Mouse (Mus musculus) stomach, postnatal 0 days (tissue): Measurements from ENCODE around the gene Hist2h2bb. TPM values are rescaled to one million over a fixed set of nuclear protein-coding genes. Genes with fewer than 3 reads are reported as not detected.
A peak's percentile ranks its signal among the peaks of the same experiment; 100 is the strongest.
"Not testable (repeated sequence)": the region's sequence is repeated elsewhere in the genome, so short reads cannot be mapped to it uniquely, and the experiment has no call there.

Experiments
- ATAC-seq: fragments of 200-750 bp; cut with Nextera tagmentation; 2 replicates; pipeline ENCODE4 v1.8.0; 2017; ENCODE audit not compliant: low FRiP score, low TSS enrichment
- DNase-seq: peaks from one replicate; pipeline ENCODE4 v3.0.0-alpha.2; 2016; ENCODE audit warnings: low spot score
- H3K27ac ChIP-seq: fragments of 300-500 bp; sonication (generic); replicated peaks from 2 replicates; pipeline ENCODE4 v1.5.1; 2014; ENCODE audit warnings: mild to moderate bottlenecking, control low read depth
- H3K27me3 ChIP-seq: fragments of 300-500 bp; sonication (generic); 2 replicates; pipeline ENCODE4 v1.6.1; 2014; ENCODE audit warnings: low read length; ENCODE audit not compliant: control insufficient read depth, insufficient read depth
- H3K36me3 ChIP-seq: fragments of 300-500 bp; sonication (generic); 2 replicates; pipeline ENCODE4 v1.6.1; 2014; ENCODE audit warnings: low read length, mixed read lengths; ENCODE audit not compliant: control insufficient read depth, insufficient read depth
- H3K4me1 ChIP-seq: fragments of 300-500 bp; sonication (generic); replicated peaks from 2 replicates; pipeline ENCODE4 v1.6.1; 2014; ENCODE audit warnings: antibody characterized with exemption; ENCODE audit not compliant: control insufficient read depth, insufficient read depth
- H3K4me2 ChIP-seq: fragments of 300-500 bp; sonication (generic); replicated peaks from 2 replicates; pipeline ENCODE4 v1.6.1; 2014; ENCODE audit warnings: low read depth, mild to moderate bottlenecking, control low read depth, moderate library complexity
- H3K4me3 ChIP-seq: fragments of 300-500 bp; sonication (generic); 2 replicates; pipeline ENCODE4 v1.5.1; 2014; ENCODE audit warnings: low read depth, low read length, control low read depth
- H3K9ac ChIP-seq: fragments of 300-500 bp; sonication (generic); 2 replicates; pipeline ENCODE4 v1.6.1; 2014; ENCODE audit warnings: mild to moderate bottlenecking, low read length, control low read depth, mixed read lengths
- H3K9me3 ChIP-seq: fragments of 300-500 bp; sonication (generic); 2 replicates; pipeline ENCODE4 v1.6.1; 2016; ENCODE audit warnings: low read length; ENCODE audit not compliant: control insufficient read depth
- CTCF ChIP-seq: IDR thresholded peaks from 2 replicates; pipeline ENCODE4 v1.5.1; 2016; ENCODE audit warnings: antibody characterized with exemption, low read depth, mild to moderate bottlenecking, moderate library complexity
- EP300 ChIP-seq: optimal IDR thresholded peaks from 2 replicates; pipeline ENCODE3; 2016; ENCODE audit warnings: antibody characterized with exemption
- WGBS: fragments of 180-500 bp; shearing (Covaris S2); extraction: QIAGEN DNeasy Blood & Tissue Kit; methylation state at CpG from one replicate; pipeline ENCODE4 v1.1.7; 2014; 5-methylcytosine and 5-hydroxymethylcytosine counted together
- polyA plus RNA-seq: library from polyadenylated mRNA; unstranded; fragments of >200 nt; fragmentation: Nextera tagmentation; extraction: Ambion mirVana; gene quantifications from 2 replicates; pipeline ENCODE4 v1.2.1, GENCODE M21; 2015

Hist2h2bb gene
- 3.8 and 5.5 TPM in 2 replicates for polyA plus RNA-seq

GRCm38 (mm10) chr3:96269511-96270474, at the start of gene Hist2h2bb:
TSS of gene Hist2h2bb (plus strand) at chr3:96269752.
- TF ChIP-seq CTCF (no peak), EP300 (peak; percentile 25)

GRCm38 (mm10) chr3:96220131-96220764, 49.3 kb upstream of the Hist2h2bb start:
- H3K27ac ChIP-seq, result peak overlapping the region; percentile 97
- not testable (repeated sequence) for H3K27me3 ChIP-seq, H3K36me3 ChIP-seq, ATAC-seq, H3K9me3 ChIP-seq, H3K4me1 ChIP-seq
- H3K4me3 ChIP-seq, result peak overlapping the region; percentile 53
- H3K4me2 ChIP-seq, result peak overlapping the region; percentile 69
- WGBS, result 0% methylated on average over 25 of the region's 47 CpGs
- peak; percentile 35 for DNase-seq
- peak overlapping the region; percentile 79 for H3K9ac ChIP-seq

More at GRCm38 (mm10) chr3:96269511-96270474, at the start of gene Hist2h2bb:
- H3K4me3 ChIP-seq, result peak within 1 kb of the TSS; percentile 43
- peak within 1 kb of the TSS; percentile 75 for H3K4me2 ChIP-seq
- no peaks in the 10 kb centered on the region for H3K4me1 ChIP-seq
- ATAC-seq, result peak; percentile 96
- peak within 1 kb of the TSS; percentile 69 for H3K9ac ChIP-seq
- under 1% methylated on average over 45 of the region's 45 CpGs for WGBS
- DNase-seq, result peak; percentile 90
- no peaks in the 10 kb centered on the region for H3K36me3 ChIP-seq
- H3K27me3 ChIP-seq, result no peaks in the 10 kb centered on the region
- no peaks in the 10 kb centered on the region for H3K9me3 ChIP-seq
- peak within 1 kb of the TSS; percentile 93 for H3K27ac ChIP-seq

GRCm38 (mm10) chr3:96220765-96221639, 48.5 kb upstream of the Hist2h2bb start, which contains the start of the genes Hist2h2ac and Hist2h2be:
TSS of gene Hist2h2ac (minus strand) at chr3:96220880.
TSS of gene Hist2h2be (plus strand) at chr3:96221119.
- H3K9me3 ChIP-seq, result no peaks in the 10 kb centered on the region
- no peaks in the 10 kb centered on the region for H3K36me3 ChIP-seq
- H3K4me1 ChIP-seq, result 0 out of 2 replicates have a peak, but pooled peaks cover 5% of the 10 kb centered on the region
- DNase-seq (peak; percentile 84), ATAC-seq (peak; percentile 92)
- H3K4me3 ChIP-seq, result peak within 1 kb of the TSS; percentile 53
- H3K4me2 ChIP-seq, result peak within 1 kb of the TSS; percentile 69
- H3K9ac ChIP-seq, result peak within 1 kb of the TSS; percentile 79
- TF ChIP-seq CTCF (peak; percentile 15; the same call in 1 of the 2 replicates), EP300 (peak; percentile 57)
- no peaks in the 10 kb centered on the region for H3K27me3 ChIP-seq
- peak within 1 kb of the TSS; percentile 97 for H3K27ac ChIP-seq
- WGBS, result under 1% methylated on average over 42 of the region's 43 CpGs

GRCm38 (mm10) chr3:96221640-96222038, 47.9 kb upstream of the Hist2h2bb start:
- H3K4me2 ChIP-seq, result peak overlapping the region; percentile 69
- ATAC-seq, result no peak
- WGBS, result 20% methylated on average over 9 of the region's 9 CpGs
- no peaks in the 10 kb centered on the region for H3K36me3 ChIP-seq
- DNase-seq, result no peak
- H3K4me3 ChIP-seq, result peak overlapping the region; percentile 53
- TF ChIP-seq CTCF (no peak), EP300 (no peak)
- H3K9me3 ChIP-seq, result no peaks in the 10 kb centered on the region
- H3K27me3 ChIP-seq, result no peaks in the 10 kb centered on the region
- H3K9ac ChIP-seq, result peak overlapping the region; percentile 60
- H3K27ac ChIP-seq, result peak overlapping the region; percentile 97
- 0 out of 2 replicates have a peak, but pooled peaks cover 5% of the 10 kb centered on the region for H3K4me1 ChIP-seq

GRCm38 (mm10) chr3:96222774-96223173, 46.8 kb upstream of the Hist2h2bb start:
- Histone ChIP-seq H3K36me3 (no peaks in the 10 kb centered on the region), H3K27ac (no peak overlapping the region), H3K27me3 (no peaks in the 10 kb centered on the region), H3K4me1 (0 out of 2 replicates have a peak, but pooled peaks cover 5% of the 10 kb centered on the region), H3K4me2 (peak overlapping the region; percentile 8; the same call in 1 of the 2 replicates), H3K9me3 (no peaks in the 10 kb centered on the region), H3K9ac (no peak overlapping the region), H3K4me3 (no peak overlapping the region)
- ATAC-seq (no peak), DNase-seq (no peak)
- TF ChIP-seq EP300, result no peak
- TF ChIP-seq CTCF, result no peak
- 75% methylated on average over 4 of the region's 4 CpGs for WGBS
